Mouse (Mus musculus): ENCODE data around the gene Prok2. TPM values are rescaled to one million over a fixed set of nuclear protein-coding genes. Genes with fewer than 3 reads are reported as not detected.

Gene Prok2
- not detected for polyA plus RNA-seq (2021)

- peaks cover 5% of the 10 kb centered on the region for H3K27me3 ChIP-seq
- POLR2A ChIA-PET: interaction anchor here (0.6 kb wide), 1 partner anchor 11 kb away, joined by 3 read pairs; no protein-coding TSS in a partner anchor
- CTCF ChIA-PET: no interaction called here
- DNase-seq (ENCODE audit: low read depth, low spot score) (no peak), ATAC-seq (no peak)
- in situ Hi-C loops (cut with MboI; ENCODE audit: low pct_unique_long_range_greater_than_20kb): no loop called here
- no peak for TF ChIP-seq CTCF (IDR thresholded peaks at IDR 0.05)
Observed at GRCm38 (mm10) chr6:99725971-99726561, at the start of gene Prok2. Prok2 (minus strand) TSS chr6:99726392.

DNA sequence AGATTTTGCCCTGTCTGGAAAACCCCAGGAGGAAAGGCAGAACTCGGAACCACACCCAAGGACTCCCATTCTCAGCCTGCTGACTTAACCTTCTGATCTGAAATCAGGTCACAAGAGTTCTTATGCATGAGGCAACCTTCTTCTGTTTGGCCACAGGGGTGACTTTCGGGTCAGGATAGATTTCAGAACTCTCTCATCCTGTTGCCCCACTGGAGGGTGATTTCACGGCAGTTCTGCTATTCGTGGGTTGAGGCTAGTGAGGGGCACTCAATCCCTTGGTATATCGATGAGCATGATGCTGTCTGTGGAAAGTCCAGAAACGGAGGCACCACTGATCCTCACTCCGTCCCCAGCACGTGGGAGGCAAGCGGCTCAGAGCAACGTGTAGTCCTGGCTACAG is 48.5 kb upstream of the Prok2 start:
- ChIA-PET POLR2A (no interaction called here), CTCF (no interaction called here)
- ATAC-seq (no peak), DNase-seq (ENCODE audit: low read depth, low spot score) (no peak)
- in situ Hi-C loops (cut with MboI; ENCODE audit: low pct_unique_long_range_greater_than_20kb): no loop called here
- no peak for TF ChIP-seq CTCF (IDR thresholded peaks at IDR 0.05)
- peaks cover 11% of the 10 kb centered on the region for H3K27me3 ChIP-seq

- ChIA-PET CTCF (no interaction called here), POLR2A (no interaction called here)
- DNase-seq (ENCODE audit: low read depth, low spot score): no peak
- no peak for TF ChIP-seq CTCF (IDR thresholded peaks at IDR 0.05)
- peaks cover 11% of the 10 kb centered on the region for H3K27me3 ChIP-seq
- no peak for ATAC-seq
- in situ Hi-C loops (cut with MboI; ENCODE audit: low pct_unique_long_range_greater_than_20kb): no loop called here
Observed at GRCm38 (mm10) chr6:99768495-99768894, 42.3 kb upstream of the Prok2 start.

DNA sequence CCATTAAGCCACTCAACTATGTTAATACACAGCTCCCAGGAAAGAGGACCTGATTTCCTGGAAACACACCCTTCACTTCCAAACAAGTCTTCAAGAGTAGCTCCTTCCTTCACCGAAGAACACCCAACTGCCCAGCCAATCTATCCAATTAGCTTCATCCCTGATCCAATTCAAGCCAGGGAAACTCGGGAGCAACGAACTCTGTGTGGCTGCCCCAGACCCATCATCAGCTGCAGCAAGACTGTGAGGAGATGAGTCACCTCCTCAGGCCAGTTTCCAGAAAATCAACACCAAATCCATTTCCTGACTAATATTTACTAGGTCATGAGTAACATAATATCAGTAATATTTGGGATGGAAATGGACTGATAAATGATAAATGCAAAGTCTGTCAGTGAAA is 38.7 kb upstream of the Prok2 start:
- ATAC-seq: no peak

GRCm38 (mm10) chr6:99762069-99762985 is 36.1 kb upstream of the Prok2 start:
- DNase-seq (ENCODE audit: low read depth, low spot score): no peak
- TF ChIP-seq CTCF (IDR thresholded peaks at IDR 0.05): no peak
- POLR2A ChIA-PET: no interaction called here
- ATAC-seq: no peak
- H3K27me3 ChIP-seq: peaks cover 5% of the 10 kb centered on the region
- in situ Hi-C loops (cut with MboI; ENCODE audit: low pct_unique_long_range_greater_than_20kb): no loop called here
- CTCF ChIA-PET: no interaction called here

More for the DNA sequence above, 38.7 kb upstream of the Prok2 start:
- no peak for DNase-seq (ENCODE audit: low read depth, low spot score)
- CTCF ChIA-PET: no interaction called here
- POLR2A ChIA-PET: interaction anchor here (0.6 kb wide), 1 partner anchor 268 kb away, joined by 6 read pairs; no protein-coding TSS in a partner anchor
- in situ Hi-C loops (cut with MboI; ENCODE audit: low pct_unique_long_range_greater_than_20kb): no loop called here
- no peak for TF ChIP-seq CTCF (IDR thresholded peaks at IDR 0.05)
- H3K27me3 ChIP-seq: peaks cover 9% of the 10 kb centered on the region

DNA sequence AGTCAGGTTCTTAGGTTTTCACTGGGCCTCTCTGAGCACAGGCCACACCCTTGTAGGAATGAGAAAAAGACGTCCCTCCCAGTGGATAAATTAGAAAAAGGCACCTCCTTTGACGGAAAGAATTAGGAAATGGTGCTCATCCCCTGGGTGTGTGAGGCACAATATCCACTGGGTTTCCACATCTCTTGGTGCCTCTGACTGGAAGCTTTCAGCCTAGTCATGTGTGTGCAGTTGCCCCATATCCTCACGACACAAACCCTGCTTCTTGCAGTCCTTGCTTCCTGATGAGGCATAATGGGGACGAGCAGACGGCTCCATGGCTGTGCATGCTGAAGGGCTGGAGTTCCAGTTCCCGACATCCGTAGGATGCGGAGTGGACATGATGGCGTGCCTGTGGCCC is 29.9 kb upstream of the Prok2 start:
- in situ Hi-C loops (cut with MboI; ENCODE audit: low pct_unique_long_range_greater_than_20kb): no loop called here
- ChIA-PET POLR2A (no interaction called here), CTCF (no interaction called here)
- peaks cover 15% of the 10 kb centered on the region for H3K27me3 ChIP-seq
- no peak for ATAC-seq
- no peak for TF ChIP-seq CTCF (IDR thresholded peaks at IDR 0.05)
- DNase-seq (ENCODE audit: low read depth, low spot score): no peak

- H3K27me3 ChIP-seq: peaks cover 21% of the 10 kb centered on the region
- DNase-seq (ENCODE audit: low read depth, low spot score) (no peak), ATAC-seq (no peak)
- ChIA-PET CTCF (no interaction called here), POLR2A (no interaction called here)
- in situ Hi-C loops (cut with MboI; ENCODE audit: low pct_unique_long_range_greater_than_20kb): no loop called here
- no peak for TF ChIP-seq CTCF (IDR thresholded peaks at IDR 0.05)
Observed at GRCm38 (mm10) chr6:99751308-99751707, 25.1 kb upstream of the Prok2 start.

DNA sequence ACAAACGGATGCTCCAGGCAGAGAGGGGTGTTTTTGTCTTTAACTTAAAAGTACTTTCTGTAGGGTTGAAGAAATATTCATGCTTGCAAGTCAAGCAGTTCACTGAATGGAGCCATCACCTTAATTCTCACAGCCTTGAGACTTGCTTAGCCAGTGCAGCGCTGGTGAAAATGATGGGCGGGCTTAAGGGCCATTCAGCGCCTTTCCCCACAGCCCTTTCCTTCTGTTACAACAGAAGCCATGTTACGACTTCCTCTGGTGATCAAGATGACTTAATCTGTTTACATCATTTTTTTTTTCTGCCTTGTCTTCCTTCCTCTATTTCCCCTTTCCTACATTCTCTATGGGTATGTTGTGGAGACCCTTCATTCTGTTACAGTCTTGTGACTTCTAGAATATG is 20.1 kb upstream of the Prok2 start:
- in situ Hi-C loops (cut with MboI; ENCODE audit: low pct_unique_long_range_greater_than_20kb): no loop called here

GRCm38 (mm10) chr6:99742866-99743265 is 16.7 kb upstream of the Prok2 start:
- ChIA-PET CTCF (no interaction called here), POLR2A (no interaction called here)
- in situ Hi-C loops (cut with MboI; ENCODE audit: low pct_unique_long_range_greater_than_20kb): no loop called here
- ATAC-seq: no peak
- no peak for TF ChIP-seq CTCF (IDR thresholded peaks at IDR 0.05)
- no peaks in the 10 kb centered on the region for H3K27me3 ChIP-seq
- no peak for DNase-seq (ENCODE audit: low read depth, low spot score)

More for the DNA sequence above, 20.1 kb upstream of the Prok2 start:
- no peak for ATAC-seq
- POLR2A ChIA-PET: no interaction called here
- DNase-seq (ENCODE audit: low read depth, low spot score): no peak
- no peak for TF ChIP-seq CTCF (IDR thresholded peaks at IDR 0.05)
- H3K27me3 ChIP-seq: peaks cover 11% of the 10 kb centered on the region
- CTCF ChIA-PET: no interaction called here

- no peak for TF ChIP-seq CTCF (IDR thresholded peaks at IDR 0.05)
Observed at GRCm38 (mm10) chr6:99734666-99735065, 8.5 kb upstream of the Prok2 start.

DNA sequence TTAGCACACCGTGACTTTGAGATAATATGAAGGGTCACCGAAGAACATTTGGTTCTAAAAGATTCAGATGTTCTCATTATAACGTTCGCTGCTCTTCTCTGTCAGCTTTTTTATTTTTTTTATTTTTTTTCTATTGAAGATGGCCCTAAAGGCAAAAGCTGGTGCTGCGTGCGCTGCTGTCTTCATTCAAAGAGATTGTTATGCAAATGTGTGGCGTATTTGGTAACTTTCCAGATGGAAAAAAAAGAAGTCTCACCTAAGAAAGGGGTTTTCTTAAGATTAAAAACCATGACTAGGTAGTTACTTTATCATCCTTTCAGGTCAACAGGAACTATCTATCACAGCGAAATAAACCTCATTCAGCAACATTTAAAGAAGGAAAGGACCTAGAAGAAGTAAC is 6.5 kb upstream of the Prok2 start:
- in situ Hi-C loops (cut with MboI; ENCODE audit: low pct_unique_long_range_greater_than_20kb): no loop called here
- DNase-seq (ENCODE audit: low read depth, low spot score) (no peak), ATAC-seq (no peak)
- H3K27me3 ChIP-seq: no peaks in the 10 kb centered on the region
- TF ChIP-seq CTCF (IDR thresholded peaks at IDR 0.05): no peak
- ChIA-PET POLR2A (no interaction called here), CTCF (no interaction called here)

More at GRCm38 (mm10) chr6:99734666-99735065, 8.5 kb upstream of the Prok2 start:
- ATAC-seq (no peak), DNase-seq (ENCODE audit: low read depth, low spot score) (no peak)
- H3K27me3 ChIP-seq: no peaks in the 10 kb centered on the region
- in situ Hi-C loops (cut with MboI; ENCODE audit: low pct_unique_long_range_greater_than_20kb): no loop called here
- CTCF ChIA-PET: no interaction called here
- POLR2A ChIA-PET: no interaction called here
